Mouse (Mus musculus) induced T-regulatory cell, adult 2 months (primary cell): Measurements from ENCODE around the gene C130060K24Rik.

Source experiments
- DNase-seq: peaks from one replicate; pipeline ENCODE4 v3.0.0-alpha.2; 2012; ENCODE audit warnings: low read depth

The C130060K24Rik gene

DNA sequence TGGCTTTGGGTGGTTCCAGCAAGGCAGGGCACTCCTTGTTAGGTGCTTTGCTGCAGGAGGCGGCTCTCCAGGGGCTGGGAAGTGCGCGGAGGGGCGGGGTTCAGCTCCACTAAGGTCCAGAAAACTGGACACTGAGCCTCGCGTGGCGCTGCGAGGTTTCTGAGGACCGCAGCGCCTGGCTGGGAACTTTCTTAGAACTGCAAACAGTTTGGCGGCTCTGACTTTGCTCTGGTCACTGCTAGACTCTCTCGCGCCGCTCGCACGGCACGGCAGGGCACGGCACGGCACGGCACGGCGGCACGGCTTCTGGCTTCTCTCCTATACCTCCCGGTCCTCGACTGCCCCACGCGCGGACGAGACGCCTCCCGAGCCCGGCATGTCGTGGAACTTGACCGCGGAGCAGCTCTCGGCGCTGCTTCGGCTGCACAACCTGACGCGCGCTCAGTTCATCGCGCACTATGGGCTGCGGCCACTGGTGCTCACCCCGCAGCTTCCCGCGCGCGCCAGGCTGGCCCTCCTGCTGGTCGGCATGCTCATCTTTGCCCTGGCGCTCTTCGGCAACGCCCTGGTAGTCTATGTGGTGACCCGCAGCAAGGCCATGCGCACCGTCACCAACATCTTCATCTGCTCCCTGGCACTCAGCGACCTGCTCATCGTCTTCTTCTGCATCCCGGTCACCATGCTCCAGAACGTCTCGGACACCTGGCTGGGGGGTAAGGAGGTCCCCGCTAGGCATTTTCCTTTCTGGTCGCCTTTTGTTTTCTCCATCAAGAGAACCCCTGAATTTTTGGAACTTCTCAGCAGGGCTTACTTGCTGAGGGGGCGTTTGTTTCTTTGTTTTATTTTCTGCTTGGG lies at the start of gene C130060K24Rik:
TSS of gene C130060K24Rik (plus strand) at position 188 of the 855 bp plus-strand sequence.
- no peak for DNase-seq

DNA sequence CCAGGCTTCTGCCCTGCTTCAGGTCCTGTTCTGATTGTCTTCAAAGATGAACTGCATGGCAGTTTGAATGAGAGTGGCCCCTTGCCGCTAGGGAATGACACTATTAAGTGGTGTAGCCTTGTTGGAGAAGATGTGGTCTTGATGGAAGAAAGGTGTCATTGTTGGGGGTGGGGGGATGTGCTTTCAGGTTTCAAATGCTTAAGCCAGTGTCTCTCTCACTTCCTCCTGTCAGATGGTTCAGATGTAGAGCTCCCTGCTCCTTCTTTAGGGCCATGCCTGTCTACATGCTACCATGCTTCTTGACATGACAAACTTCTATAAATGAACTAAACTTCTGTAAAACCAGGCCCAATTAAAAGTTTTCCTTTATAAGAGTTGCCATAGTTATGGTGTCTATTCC lies 46.7 kb upstream of the C130060K24Rik start:
- no peak for DNase-seq

DNA sequence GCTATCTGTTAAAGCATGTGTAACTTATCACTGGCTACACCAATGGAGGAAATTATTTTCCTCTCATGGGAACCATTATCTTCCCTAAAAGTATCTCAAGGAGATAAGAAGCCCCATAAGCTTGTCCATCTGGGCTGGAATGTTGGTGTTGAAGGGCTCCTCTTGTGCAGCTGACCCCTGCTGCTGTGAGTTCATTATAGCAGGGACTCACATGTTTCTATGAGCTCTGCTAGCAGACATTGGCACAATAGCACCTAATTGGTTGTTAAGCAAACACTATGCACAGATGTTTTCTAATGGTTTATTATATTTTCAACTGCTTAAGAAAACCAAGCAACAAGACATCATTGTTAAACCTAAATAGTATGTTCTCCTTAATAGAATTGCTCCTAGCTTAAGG lies 41.5 kb upstream of the C130060K24Rik start:
- DNase-seq = no peak

DNA sequence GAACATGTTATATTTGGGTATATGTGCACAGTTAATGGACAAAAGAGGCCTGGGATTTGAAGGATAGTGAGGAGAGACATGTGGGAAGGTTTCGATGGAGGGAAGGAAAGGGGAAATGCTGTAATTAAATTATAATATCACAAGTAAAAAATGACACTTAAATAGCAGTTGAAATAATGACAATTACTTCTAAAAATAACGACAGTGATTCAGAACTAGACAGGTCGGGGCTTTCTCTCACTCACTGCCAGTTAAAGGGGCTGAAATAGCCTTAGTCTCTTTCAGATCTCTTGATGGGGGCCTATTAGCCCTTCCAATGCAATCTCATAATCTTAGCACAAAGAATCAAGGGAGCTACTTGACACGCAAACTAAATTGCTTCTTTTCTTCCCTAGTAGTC lies 39.5 kb upstream of the C130060K24Rik start:
- no peak for DNase-seq

- DNase-seq = no peak
Observed at GRCm38 (mm10) chr6:65347736-65348135, 33.2 kb upstream of the C130060K24Rik start.

- DNase-seq = no peak
Observed at GRCm38 (mm10) chr6:65348255-65348654, 32.6 kb upstream of the C130060K24Rik start.

GRCm38 (mm10) chr6:65351622-65352021 lies 29.3 kb upstream of the C130060K24Rik start:
- DNase-seq = no peak

GRCm38 (mm10) chr6:65375918-65376317 lies 5.0 kb upstream of the C130060K24Rik start:
- DNase-seq = no peak

GRCm38 (mm10) chr6:65421888-65422287 lies 41.0 kb downstream of the C130060K24Rik start:
- no peak for DNase-seq

- DNase-seq = no peak
Observed at GRCm38 (mm10) chr6:65427065-65427464, 46.2 kb downstream of the C130060K24Rik start.

DNA sequence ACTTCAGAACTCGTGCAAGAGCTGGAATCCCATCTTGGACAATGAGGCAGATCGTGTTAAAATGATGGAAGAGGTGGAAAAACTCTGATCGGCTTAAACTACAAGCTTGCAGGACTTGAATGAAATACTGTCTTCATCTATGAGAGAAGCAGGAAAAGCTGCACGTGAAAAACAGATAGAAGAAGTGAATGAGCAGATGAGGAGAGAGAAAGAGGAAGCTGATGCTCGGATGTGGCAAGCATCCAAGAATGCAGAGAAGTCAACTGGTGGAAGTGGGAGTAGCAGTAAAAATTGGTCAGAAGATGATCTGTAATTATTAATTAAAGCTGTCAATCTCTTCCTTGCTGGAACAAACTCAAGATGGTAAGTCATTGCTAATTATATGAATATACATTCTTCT lies 52.3 kb downstream of the C130060K24Rik start:
- no peak for DNase-seq

GRCm38 (mm10) chr6:65453465-65453864 lies 72.6 kb downstream of the C130060K24Rik start:
- DNase-seq = peak; percentile 65

- DNase-seq = peak; percentile 31
Observed at GRCm38 (mm10) chr6:65465294-65465693, 84.4 kb downstream of the C130060K24Rik start.

- DNase-seq = no peak
Observed at GRCm38 (mm10) chr6:65470320-65470719, 89.4 kb downstream of the C130060K24Rik start.

DNA sequence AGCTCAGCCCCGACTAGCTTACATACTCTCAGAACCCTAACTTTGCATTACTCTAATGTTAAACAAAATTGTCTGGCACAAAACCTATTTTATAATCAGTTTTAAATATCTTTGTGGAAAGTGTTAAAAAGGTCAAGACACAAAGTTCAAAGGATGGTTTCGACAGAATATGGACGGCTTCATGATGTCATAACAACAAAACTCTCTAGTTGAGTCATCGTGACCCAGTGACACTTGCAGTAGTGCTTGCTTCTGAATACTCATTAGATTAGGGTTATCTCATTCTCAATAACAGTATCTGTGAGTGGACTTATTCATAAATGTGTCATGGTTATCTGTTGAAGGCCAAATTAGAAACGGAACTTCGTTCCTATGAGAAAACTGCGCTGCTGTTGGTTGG lies 91.5 kb downstream of the C130060K24Rik start:
- peak; percentile 32 for DNase-seq

GRCm38 (mm10) chr6:65498786-65499185 lies 117.9 kb downstream of the C130060K24Rik start:
- DNase-seq = no peak
